Mouse (Mus musculus) embryo, embryonic 9.5 days (tissue): ENCODE results near the gene Zan.

Source experiments
- DNase-seq: peaks from one replicate; pipeline ENCODE4 v3.0.0-alpha.2; 2017; ENCODE audit errors: extremely low spot score

Zan gene

DNA sequence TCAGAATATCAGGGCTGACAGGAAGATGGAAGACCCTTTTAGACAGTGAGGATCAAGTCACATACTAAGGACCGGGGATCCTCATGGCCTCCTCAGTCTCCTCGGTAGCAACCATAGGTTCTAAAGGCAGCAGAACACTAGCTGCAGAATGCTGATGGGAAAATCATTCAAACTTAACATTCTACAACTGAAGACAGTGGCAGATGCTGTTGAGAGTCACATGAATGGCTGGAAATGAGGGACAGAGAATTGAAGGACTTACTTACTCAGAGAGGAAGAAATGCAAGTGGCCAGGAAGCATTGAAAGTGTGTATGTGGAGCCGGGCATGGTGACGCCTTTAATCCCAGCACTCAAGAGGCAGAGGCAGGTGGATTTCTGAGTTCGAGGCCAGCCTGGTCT lies at the start of gene Zan:
Zan (minus strand) TSS at position 101 of the 400 bp plus-strand sequence.
- no peak for DNase-seq

DNA sequence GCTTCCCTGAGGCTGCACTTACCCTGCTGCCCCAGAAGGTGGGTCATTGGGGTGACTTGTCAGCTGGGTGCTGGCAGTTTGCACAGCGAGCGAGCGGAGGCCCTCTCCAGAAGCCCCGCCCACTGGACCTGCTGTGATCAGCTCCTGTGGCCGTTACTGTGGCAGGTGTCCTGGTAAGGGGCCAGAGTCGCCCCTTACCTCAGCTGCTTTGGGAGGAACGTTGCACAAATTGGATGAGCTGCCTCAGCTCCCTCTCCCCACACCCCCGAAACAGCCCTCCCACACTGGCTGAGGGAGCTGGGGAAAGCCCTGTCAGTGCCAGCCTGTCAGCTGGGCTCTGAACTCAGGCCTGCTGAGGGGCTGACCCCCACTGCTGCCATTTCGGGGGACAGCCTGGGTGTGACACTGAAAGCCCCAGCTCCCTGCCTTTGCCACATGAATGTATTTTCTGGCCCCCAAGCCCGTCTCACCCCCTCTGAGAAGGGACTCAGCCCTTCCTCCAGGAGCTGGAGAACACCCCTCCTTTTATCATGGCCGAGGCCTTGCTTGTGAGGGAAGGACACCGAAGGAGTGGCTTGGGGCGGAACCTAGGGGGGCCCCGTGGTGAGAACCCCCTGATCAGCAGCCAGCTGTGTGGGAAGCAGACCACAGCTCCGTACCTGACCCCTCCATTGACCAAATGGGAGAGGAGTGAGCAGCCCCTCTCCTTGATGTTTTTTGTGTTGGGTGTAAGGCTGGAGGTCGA lies 49.5 kb upstream of the Zan start:
- no peak for DNase-seq

DNA sequence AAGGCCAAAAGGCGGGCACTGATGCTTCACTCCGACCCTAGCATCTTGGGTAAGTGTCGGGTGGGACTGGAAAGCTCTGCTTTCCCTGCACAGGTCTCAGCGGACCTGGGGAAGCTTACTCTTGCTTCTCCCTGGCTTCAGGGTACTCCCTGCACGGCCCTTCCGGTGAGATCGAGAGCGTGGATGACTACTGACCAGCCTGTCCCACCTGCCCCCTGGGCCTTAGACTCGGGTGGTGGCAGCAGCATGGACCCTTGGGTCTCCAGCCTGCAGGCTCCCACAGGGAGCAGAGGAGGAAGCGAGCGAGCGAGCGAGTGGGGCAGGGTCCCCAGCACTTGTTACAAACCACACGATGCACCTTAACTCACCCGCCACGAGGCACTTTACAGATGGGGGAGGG lies 48.6 kb upstream of the Zan start:
- no peak for DNase-seq

DNA sequence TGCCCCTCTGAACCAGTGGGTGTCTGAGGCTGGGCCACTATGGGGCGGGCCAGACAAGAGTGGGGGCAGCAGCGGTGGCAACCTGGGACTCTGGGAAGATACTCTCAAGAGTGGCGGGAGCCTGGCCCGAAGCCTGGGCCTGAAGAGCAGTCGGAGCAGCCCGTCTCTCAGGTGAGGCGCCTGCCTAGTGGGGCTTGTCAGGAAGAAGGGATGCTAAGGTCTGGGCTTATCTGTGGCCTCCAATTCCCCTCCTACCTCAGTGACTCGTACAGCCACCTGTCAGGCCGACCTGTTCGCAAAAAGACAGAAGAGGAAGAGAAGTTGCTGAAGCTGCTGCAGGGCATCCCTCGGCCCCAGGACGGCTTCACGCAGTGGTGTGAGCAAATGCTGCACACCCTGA lies 47.8 kb upstream of the Zan start:
- DNase-seq: no peak

DNA sequence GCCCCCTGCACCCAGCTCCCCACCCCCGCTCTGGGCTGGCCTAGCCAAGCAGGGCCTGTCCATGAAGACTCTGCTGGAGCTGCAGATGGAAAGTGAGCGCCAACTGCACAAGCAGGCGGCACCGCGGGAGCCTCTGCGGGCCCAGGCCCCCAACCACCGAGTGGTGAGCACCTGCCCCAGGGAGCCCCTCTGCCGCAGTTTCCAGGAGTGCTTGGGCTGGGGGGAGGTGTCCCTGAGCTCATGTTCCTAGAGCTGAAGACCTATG lies 47.3 kb upstream of the Zan start:
- DNase-seq: no peak

DNA sequence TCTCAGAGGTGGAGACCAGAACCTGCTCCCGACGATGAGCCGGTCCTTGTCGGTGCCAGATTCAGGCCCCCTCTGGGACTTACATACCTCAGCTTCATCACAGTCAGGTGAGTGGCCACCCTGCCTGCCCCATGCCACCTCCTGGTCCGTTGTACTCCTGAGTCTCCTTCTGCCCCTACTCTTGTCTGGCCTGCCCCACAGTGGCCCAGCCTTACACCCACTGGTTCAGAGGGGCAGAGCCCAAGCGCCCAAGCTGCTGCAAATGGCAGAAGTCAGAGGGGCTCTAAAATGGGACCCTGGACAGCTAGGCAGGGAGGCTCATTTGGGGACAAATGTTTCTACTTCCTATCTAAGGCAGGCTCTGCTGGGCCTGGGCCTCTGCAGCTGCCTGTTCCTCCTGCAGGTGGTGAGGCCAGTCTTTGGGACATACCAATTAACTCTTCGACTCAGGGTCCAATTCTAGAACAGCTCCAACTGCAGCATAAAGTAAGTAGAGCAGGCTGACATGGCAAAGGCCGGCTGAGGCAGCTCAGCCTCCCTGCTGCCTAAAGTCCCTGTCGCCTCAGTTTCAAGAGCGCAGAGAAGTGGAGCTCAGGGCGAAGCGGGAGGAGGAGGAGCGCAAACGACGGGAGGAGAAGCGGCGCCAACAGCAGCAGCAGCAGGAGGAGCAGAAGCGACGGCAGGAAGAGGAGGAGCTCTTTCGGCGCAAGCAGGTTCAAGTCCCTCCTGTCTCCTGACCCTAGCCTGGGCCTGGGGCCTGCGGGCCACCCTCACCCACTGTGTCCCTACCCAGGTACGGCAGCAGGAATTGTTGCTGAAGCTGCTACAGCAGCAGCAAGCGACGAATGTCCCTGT lies 46.8 kb upstream of the Zan start:
- DNase-seq: no peak

DNA sequence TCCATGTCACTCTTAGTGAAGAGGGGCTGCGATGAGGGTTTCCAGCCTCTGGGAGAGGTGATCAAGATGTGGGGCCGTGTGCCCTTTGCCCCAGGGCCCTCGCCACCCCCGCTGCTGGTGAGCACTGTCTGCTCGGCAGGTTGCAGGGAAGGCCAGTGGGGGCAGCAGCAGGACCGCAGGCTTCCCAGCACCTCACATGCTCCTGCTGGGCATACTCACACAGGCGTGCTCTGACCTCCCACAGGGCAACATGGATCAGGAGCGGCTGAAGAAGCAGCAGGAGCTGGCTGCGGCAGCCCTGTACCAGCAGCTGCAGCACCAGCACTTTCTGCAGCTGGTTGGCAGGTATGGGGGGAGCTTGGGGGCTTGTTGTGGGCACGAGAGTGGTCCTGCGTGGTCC lies 45.8 kb upstream of the Zan start:
- DNase-seq: no peak

DNA sequence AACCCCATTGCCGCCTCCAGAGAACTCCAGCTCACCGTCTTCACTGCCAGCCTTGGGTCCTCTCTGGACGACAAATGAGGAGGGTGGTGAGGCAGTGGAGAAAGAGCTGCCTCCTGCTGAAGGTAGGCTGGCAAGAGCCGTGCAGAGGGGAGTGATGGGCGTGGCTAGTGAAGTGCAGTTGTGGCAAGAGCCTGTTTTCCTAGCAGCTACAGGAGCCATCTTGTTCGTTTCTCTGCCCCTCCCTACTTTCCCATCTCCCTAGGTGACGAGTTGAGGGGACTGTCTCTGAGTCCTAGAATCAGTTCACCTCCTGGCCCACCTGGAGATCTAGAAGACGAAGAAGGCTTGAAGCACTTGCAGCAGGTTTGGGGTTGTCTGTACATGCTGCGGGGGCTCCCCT lies 45.0 kb upstream of the Zan start:
- DNase-seq: no peak

DNA sequence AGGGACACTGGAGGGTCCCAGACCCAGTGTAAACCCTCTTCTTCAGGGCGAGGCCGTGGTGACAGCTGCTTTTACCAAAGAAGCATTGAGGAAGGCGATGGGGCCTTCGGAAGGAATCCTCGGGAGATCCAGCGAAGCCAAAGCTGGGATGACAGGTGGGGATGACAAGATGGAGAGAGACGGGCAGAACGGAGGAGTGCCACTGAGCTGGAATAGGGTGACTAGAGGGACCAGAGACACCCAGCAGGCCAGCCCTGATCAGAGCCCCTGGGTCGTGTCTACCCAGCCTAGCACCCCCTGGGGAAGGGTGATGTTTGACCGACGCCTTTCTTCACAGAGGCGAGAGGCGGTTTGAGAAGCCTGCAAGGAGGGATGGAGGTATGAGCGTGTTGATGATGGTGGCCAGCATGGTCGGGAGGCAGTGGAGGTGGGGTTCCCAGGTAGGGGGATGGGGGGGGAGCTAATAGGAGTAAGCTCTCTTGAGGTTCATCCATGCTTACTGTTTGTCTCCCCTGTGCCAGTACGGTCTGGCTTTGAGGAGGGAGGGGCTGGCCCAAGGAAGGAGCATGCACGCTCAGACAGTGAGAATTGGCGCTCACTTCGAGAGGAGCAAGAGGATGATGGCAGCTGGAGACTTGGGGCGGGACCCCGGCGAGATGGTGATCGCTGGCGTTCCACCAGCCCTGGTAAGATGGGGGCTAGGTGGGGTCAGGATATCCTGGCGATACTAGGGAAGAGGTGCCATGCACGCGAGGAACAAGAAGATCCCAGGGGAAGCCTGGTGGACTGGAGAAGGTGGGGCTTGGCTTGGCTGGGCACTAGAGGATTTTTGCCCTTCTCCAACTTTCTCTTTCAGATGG lies 43.1 kb upstream of the Zan start:
- no peak for DNase-seq

DNA sequence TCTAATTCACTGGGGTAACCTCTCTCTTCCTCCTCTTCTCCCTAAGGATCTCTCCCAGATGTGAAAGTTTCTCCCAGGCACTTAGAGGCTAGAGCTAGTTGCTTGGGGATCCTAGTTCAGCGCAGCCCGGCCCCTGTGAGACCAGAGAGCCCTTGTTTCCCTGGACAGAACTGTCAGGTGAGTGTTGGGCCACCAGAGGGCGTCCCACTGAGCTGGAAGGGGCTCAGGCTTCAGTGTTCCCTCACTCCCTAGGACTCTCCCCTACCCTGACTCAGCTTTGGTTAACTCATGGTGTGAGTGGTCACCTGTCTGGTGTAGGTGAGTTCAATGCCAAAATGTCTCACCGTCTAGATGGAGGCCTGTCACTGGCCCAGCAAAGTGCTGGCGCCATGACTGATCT lies 41.6 kb upstream of the Zan start, which contains the start of gene Gigyf1:
Gigyf1 (plus strand) TSS at position 113 of the 400 bp plus-strand sequence.
- no peak for DNase-seq

DNA sequence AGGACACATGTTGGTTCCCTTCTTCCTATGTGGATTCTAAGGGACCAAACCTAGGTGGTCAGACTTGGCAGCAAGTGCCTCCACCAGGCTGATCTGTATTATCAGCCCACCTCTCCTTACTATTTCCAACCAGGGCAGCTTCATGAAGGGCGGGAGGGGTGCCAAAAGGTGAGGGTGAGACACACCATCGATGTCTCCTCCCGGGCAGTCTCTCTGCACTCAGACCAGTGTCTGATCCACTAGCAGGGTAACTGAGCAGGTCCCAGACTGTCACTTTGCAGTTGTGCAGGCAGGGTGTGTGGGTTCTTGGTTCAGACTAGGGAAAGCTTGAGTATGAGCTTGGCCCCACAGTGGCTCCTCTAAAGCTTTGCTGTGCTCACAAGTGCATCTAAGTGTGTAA lies 37.9 kb upstream of the Zan start:
- DNase-seq: no peak

DNA sequence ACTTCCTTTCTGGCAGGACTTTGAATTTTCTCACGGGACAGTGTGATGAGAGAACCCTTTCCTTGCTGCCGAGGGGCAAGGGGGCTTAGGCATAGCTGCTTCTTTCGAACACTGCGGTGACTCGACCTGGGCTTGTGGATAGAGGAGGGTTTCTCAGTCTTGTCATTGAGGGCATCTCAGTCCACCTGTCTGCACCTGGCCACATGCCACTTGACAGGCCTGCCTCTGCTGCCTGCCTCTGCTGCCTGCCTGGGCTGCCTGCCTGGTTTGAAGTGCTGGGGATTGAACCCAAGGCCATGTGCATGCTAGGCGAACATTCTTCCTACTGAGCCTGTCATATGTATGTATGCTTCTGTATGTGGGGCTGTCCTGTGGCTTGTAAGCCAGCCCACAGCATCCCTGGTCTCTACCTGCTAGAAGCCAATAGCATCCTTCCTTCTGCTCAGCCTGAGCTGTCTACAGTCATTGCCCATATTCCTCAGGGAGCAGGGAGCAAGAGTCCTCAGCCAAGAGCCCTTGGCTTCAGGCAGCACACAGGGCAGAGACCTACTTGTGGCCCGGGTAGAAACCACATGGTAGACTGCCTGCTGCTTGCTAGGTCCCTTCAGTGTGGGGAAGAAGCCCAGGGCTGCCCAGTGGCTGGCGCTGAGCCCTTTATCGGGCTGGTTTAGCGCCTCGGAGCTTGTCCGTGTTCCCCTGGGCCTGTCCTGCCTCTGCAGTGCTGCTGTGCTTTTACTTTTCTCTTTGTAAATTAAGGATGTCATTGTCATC lies 37.3 kb upstream of the Zan start:
- DNase-seq: no peak

DNA sequence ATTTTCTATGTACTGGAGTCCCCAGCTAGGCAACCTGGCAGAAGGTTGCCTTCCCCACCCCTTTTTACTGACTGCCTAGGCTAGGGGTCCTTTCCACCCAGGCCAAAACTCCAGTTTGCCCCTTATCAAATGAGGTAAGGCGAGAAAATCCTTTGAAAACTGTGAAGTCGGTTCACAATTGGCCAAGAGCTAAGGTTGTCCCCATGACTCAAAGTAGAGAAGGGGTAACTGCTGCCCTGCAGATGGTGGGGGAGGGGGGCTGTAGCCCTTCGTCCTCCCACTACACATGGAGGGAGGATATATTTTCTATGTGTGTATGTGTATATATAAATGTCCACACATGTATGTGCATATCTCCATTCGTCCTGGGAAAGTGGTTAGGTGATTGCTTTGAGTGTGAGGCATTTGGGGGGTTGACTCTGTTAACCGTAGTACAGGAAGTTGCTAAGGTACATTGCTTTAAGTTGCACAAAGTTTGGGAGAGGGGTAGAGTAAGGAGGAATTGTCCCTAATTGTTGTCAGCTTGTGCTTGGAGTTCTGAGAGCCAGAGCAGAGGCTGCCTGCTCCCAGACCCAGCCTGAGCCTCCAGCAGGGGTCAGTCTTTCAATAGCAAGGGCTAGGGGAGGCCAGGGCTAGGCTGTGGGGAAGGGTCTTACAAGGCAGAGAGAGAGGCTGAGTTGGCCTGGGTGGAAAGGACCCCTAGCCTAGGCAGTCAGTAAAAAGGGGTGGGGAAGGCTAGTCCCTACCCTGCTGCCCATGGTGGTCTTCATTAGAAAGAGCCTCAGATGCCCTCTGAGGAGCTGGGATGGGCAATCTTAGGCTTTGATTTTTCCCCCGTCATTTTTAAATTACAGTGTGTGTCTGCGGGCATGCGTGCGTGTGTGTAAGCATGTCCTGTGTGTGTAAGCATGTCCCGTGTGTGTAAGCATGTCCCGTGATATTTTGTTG lies 36.3 kb upstream of the Zan start:
- peak; percentile 64 for DNase-seq

DNA sequence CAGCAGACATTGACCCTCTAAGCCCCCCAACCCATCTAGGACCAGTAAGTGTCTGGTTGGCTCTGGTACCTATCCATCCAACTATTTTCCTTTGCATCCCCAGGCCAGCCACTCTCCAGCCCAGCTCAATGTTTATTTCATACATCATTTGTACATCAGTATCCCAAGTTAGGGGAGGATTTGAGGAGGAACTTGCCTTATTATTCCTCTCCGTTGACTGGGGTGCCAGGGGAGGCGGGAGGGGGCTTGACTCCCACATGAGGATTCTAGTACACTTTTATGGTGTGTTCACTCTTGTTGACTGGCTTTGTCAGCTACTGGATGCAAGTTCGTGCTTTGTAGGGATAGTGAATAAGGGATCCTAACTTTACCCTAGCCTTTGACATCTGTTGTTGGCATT lies 34.8 kb upstream of the Zan start:
- DNase-seq: no peak

DNA sequence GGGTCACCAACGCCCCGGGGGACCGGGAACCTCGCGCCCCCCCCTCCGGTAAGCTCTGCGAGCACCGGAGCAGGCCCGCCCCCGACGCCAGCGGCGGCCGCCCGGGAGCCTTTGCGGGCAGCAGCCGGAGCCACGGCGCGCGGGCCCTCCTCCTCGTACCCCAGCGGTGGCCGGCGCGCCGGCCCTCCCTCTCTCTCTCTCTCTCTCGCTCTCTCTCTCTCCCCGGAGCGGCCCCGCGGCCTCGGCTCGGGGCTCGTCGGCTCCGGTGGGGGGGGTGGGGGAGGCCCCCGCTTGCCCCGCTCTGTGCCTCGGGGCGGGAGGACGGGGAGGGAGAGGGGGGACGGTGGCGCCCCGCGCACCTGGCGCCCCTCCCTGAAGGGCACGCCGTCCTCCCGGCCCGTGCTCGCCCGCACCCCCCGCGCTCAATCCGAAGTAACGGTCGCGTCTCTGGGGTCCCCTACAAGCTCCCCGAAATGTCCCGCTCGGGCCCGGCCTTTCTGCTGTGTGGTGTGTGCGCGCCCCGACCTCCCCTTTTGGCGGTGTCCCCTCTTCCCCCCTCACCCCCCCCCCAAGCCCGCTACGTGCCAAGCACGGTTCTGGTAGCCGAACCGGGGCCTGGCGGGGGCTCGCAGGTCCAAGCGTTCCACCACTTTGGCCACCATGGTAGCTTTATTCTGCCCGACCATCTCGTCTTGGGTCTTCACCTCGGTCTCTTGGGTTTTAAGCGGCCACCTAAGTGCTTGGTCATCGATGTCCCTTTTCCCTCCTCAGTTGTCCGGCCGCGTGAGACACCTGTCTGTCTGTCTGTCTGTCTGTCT lies 33.9 kb upstream of the Zan start:
- DNase-seq: no peak

DNA sequence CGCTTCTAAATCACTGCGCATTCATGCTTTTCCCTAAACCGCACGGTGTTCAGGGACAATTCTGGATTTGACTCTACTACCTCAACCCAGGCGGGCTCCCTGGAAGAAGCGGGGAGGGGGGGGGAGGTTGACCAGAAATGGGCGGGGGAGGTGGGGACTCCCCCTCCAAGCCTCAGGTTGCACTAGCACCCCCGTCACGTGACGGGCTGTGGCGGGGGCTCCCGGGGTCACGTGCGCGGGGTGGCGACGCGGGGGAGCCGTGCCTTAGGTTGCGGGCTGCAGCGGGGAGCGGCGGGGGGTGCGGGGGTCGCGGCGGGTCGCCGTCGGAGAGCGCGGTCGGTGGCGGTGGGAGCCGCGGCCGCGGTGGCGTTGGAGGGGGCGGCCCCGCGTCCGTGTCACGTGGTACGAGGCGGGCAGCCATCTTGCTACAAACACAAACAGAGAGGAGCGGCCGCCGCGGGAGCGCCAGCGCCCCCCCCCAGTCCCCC lies 33.2 kb upstream of the Zan start:
- peak; percentile 88 for DNase-seq

DNA sequence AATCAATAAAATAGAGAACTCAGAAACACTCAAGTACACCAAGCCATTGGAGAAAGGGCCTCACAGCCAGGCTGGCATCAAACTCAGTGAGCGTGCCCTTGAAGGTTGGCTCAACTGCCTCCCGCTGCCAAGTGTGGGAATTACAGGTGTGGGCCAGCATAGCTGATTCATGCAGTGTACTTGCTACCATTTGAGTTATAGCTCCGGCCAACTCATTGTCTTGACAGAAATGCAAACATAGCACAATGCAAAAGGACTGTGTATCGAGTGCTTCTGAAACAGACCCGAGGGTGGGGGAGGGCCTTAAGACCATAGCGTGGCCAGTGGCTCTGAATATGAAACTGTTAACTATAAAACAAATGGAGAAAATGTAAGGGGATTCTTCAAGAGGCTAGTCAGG lies 27.2 kb upstream of the Zan start:
- no peak for DNase-seq

DNA sequence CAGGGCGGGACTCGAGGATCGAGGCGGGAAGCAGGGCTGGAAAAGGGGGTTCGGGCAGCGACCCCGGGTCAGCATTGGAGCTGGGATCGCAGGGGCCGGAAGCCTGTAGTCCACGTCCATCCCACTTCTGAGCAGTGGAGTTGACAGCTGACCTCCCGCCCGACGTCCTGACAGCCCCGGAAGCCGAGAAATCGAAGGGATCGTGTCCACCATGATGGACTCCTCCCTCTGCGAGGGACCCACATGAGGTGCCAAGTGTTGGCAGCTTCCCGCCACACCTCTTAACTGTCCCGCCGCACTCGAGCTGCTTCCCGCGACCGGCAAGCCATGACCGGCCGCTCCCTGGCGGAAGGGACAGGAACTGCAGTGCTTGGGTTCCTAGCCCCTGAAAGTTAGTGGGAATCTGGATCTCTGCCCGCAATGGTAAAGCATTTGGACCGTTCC lies 25.8 kb upstream of the Zan start:
- peak; percentile 92 for DNase-seq
